Mouse (Mus musculus) bone marrow, adult 2 months (tissue): Measurements from ENCODE around the gene Mgat3.

Source experiments
- CTCF ChIP-seq: fragments of 200-500 bp; IDR thresholded peaks from 2 replicates; pipeline ENCODE4 v1.5.1; 2011; ENCODE audit warnings: low read length, control low read depth; ENCODE audit not compliant: control insufficient read depth, insufficient read depth
- POLR2A ChIP-seq: fragments of 200-500 bp; IDR thresholded peaks from 2 replicates; pipeline ENCODE4 v1.6.1; 2011; ENCODE audit warnings: low read depth, mild to moderate bottlenecking, control low read depth, low read length, borderline replicate concordance; ENCODE audit not compliant: control insufficient read depth

GRCm38 (mm10) chr15:80155707-80156106, 17.8 kb upstream of the Mgat3 start:
- TF ChIP-seq CTCF, result no peak
- no peak for TF ChIP-seq POLR2A
